Mouse (Mus musculus) liver, embryonic 13.5 days (tissue): ENCODE data around the gene Mreg. TPM values are rescaled to one million over a fixed set of nuclear protein-coding genes. Genes with fewer than 3 reads are reported as not detected.
"Not testable (repeated sequence)": the region's sequence is repeated elsewhere in the genome, so short reads cannot be mapped to it uniquely, and the experiment has no call there.

ENCODE experiments used
- ATAC-seq: fragments of 200-750 bp; cut with Nextera tagmentation; 2 replicates; pipeline ENCODE4 v1.8.0; 2017; ENCODE audit warnings: low read depth, mild to moderate bottlenecking, moderate number of reproducible peaks, moderate library complexity
- DNase-seq: peaks from one replicate; pipeline ENCODE4 v3.0.0; 2022
- H3K27ac ChIP-seq: fragments of 300-500 bp; sonication (generic); 2 replicates; pipeline ENCODE4 v1.5.1; 2015; ENCODE audit warnings: moderate library complexity, mild to moderate bottlenecking, inconsistent platforms
- H3K27me3 ChIP-seq: fragments of 300-500 bp; sonication (generic); 2 replicates; pipeline ENCODE4 v1.6.1; 2015; ENCODE audit warnings: mild to moderate bottlenecking, inconsistent platforms
- H3K36me3 ChIP-seq: fragments of 300-500 bp; sonication (generic); 2 replicates; pipeline ENCODE4 v1.6.1; 2015; ENCODE audit warnings: mild to moderate bottlenecking, inconsistent platforms
- H3K4me1 ChIP-seq: fragments of 300-500 bp; sonication (generic); replicated peaks from 2 replicates; pipeline ENCODE4 v1.6.1; 2015; ENCODE audit warnings: inconsistent platforms
- H3K4me2 ChIP-seq: fragments of 300-500 bp; sonication (generic); 2 replicates; pipeline ENCODE4 v1.6.1; 2015; ENCODE audit warnings: inconsistent platforms, mild to moderate bottlenecking, moderate library complexity
- H3K4me3 ChIP-seq: fragments of 300-500 bp; sonication (generic); replicated peaks from 2 replicates; pipeline ENCODE4 v1.5.1; 2015; ENCODE audit warnings: mild to moderate bottlenecking, inconsistent platforms
- H3K9ac ChIP-seq: fragments of 300-500 bp; sonication (generic); 2 replicates; pipeline ENCODE4 v1.6.1; 2015; ENCODE audit warnings: mild to moderate bottlenecking, inconsistent platforms
- H3K9me3 ChIP-seq: fragments of 300-500 bp; sonication (generic); replicated peaks from 2 replicates; pipeline ENCODE4 v1.6.1; 2016; ENCODE audit warnings: inconsistent platforms
- WGBS: fragments of 180-500 bp; shearing (Covaris S2); methylation state at CpG from one replicate; pipeline ENCODE4 v1.1.7; 2015; ENCODE audit not compliant: insufficient replicate concordance; 5-methylcytosine and 5-hydroxymethylcytosine counted together
- polyA plus RNA-seq: library from polyadenylated mRNA; unstranded; fragments of >200 nt; fragmentation: Nextera tagmentation; extraction: Ambion mirVana; gene quantifications from 2 replicates; pipeline ENCODE4 v1.2.1, GENCODE M21; 2015

Gene Mreg
- polyA plus RNA-seq, 1 experiment from 2014 or later = 5.1 TPM

DNA sequence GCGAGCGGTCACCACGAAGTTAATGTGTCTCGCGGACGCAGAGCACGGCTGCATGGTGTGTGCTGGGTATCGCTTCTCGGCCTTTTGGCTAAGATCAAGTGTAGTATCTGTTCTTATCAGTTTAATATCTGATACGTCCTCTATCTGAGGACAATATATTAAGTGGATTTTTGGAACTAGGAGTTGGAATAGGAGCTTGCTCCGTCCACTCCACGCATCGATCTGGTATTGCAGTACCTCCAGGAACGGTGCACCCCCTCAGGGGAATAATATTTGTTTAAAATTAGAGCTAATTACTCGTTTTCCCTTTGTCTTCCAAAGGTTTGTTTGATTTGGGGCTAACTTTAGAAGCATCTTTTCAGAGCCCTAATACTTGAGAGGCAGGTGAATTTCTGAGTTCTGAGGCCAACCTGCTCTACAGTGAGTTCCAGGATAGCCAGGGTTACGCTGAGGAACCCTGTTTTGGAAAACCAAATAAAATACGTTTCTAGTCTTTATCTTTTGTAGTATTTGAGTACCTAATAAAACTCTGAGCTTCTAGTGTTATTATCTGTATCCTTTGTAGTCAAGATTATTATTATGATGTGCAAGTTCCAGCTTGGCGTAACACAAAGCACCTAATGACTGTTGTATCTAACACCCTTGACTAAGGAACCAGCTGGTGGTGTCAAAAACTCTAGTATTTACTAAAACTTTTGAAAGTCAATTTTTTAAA lies 14.2 kb upstream of the Mreg start:
- Histone ChIP-seq H3K27ac (no peak overlapping the region), H3K4me3 (no peak overlapping the region), H3K4me2 (peak overlapping the region; percentile 68; the same call in 1 of the 2 replicates), H3K9me3 (no peaks in the 10 kb centered on the region), H3K4me1 (peaks cover 8% of the 10 kb centered on the region), H3K9ac (no peak overlapping the region), H3K36me3 (no peaks in the 10 kb centered on the region), H3K27me3 (peaks cover 39% of the 10 kb centered on the region)
- ATAC-seq (peak; percentile 91), DNase-seq (peak; percentile 73)
- WGBS = 0% methylated on average over 10 of the region's 18 CpGs

DNA sequence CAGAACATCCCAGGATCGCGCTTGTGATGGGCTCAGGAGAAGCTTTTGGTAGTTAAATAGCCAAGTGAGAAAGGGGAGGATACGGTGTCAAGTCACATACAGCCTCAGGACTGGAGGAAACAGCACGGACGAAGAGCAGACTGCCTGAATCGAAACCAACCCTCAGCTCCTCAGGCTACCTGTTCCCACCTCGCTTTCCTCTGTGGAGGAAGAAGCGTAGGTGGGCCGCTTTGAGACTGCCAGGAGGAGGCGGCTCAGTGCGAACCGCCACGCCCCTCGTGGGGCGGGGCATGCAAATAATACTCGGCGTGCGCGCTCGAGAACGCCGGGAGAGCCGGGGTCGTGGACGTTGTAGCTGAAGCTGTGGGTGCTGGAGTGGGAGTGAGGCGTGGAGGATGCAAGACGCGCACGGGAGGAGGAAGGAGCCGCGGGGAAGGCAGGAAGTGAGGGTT lies 13.6 kb upstream of the Mreg start:
- ATAC-seq (peak; percentile 71), DNase-seq (peak; percentile 73)
- H3K9ac ChIP-seq = peak overlapping the region; percentile 50
- peak overlapping the region; percentile 55 for H3K4me3 ChIP-seq
- not testable (repeated sequence) for H3K36me3 ChIP-seq, H3K9me3 ChIP-seq, H3K4me1 ChIP-seq, H3K27ac ChIP-seq
- under 1% methylated on average over 25 of the region's 31 CpGs for WGBS
- H3K27me3 ChIP-seq = peaks cover 42% of the 10 kb centered on the region
- H3K4me2 ChIP-seq = peak overlapping the region; percentile 68

DNA sequence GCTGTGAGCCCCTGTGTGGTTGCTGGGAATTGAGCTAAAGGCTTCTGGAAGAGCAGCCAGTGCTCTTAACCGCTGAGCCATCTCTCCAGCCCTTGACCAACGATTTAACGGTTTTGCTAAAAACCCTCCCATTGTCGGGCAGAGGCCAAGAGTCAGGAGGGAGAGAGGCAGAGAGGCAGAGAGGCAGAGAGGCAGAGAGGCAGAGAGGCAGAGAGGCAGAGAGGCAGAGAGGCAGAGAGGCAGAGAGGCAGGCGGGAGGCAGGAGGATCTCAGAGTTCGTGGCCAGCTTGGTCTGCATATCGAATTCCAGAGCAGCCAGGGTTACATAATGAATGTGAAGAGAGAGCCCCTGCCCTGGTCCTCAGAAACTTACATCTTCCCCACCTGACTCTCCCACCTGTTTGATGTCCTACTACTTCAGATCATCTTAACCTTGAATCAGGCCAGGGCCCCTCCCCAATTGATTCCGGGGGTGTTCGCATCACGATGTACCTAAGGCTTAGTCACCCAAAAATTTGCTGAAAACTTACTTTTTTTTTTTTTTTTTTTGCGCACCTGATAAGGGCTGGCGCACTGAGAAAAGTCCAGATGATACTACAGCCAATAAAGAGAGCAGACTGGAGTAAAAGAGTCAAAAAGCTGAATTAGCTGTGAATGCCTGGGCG lies 13.1 kb upstream of the Mreg start:
- Histone ChIP-seq H3K36me3 (no peaks in the 10 kb centered on the region), H3K9me3 (no peaks in the 10 kb centered on the region), H3K9ac (peak overlapping the region; percentile 50), H3K4me3 (peak overlapping the region; percentile 55), H3K4me1 (peaks cover 8% of the 10 kb centered on the region), H3K27me3 (peaks cover 44% of the 10 kb centered on the region), H3K27ac (no peak overlapping the region), H3K4me2 (peak overlapping the region; percentile 68)
- WGBS = 10% methylated on average over 13 of the region's 13 CpGs
- ATAC-seq (no peak), DNase-seq (no peak)

DNA sequence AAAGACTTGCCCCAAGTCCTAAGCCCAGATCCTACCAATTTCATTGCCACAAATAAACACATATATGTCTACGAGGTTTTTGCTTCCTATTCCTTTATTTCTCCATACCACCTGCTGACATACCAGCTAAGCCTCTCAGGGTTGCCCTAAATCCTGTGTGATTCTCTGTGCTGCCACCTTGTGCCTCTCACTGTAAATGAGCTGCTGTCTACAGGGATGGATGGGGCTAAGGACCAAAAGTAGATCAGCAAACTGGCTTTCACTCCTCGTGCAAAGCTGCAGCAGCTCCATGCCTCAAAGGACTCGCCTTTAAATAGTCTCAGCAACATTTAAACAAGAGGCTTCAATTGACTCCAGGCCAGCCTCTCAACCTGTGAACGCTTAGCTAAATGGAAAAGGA lies 7.9 kb upstream of the Mreg start:
- H3K4me3 ChIP-seq = no peak overlapping the region
- 25% methylated on average over 4 of the region's 4 CpGs for WGBS
- DNase-seq = no peak

DNA sequence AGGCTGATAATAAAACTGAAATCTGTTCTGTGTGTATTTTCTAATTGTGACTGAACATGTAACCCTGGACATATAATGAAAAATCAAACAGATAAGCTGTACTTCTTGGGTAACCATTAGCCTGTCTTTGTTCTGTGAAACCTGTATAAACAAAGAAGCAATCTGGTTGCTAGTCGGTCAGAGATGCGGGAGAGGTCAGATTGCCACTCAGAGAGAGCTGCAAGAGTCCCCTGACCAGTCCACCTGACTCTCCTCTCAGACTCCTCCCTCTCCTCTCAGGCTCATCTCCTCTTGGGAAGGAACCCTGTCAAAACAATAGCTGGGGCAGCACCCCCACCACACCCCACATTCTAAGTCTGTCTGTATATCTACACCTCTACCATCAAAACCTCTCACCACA lies 7.0 kb upstream of the Mreg start:
- no peak overlapping the region for H3K4me2 ChIP-seq
- no peak for DNase-seq

More for the DNA sequence above, 7.9 kb upstream of the Mreg start:
- no peak overlapping the region for H3K4me2 ChIP-seq
- H3K9ac ChIP-seq = no peak overlapping the region
- no peak for ATAC-seq
- H3K9me3 ChIP-seq = no peaks in the 10 kb centered on the region
- peaks cover 40% of the 10 kb centered on the region for H3K27me3 ChIP-seq
- H3K27ac ChIP-seq = no peak overlapping the region
- no peaks in the 10 kb centered on the region for H3K4me1 ChIP-seq
- no peaks in the 10 kb centered on the region for H3K36me3 ChIP-seq

DNA sequence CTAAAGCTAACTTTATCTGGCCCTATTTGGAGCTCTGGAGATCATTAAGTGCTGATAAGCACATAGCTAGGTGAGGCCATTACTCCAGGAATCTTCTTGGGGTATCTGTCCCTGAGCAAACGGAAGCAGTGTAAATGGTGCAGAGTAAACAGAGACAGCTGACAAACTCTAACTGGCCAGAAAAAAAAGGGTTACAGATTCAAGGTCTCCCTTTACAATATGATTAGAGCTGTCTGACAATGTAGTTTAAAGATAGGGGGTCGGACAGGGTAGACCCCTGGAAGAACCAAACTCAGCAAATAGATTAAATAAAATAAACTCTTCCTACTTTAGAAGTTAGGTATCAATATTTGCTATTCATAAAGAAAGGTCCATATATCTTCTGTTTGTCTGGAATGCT lies 6.5 kb upstream of the Mreg start:
- Histone ChIP-seq H3K4me2 (no peak overlapping the region), H3K27ac (no peak overlapping the region), H3K9ac (no peak overlapping the region), H3K36me3 (no peaks in the 10 kb centered on the region), H3K4me1 (no peaks in the 10 kb centered on the region; the same call in 1 of the 2 replicates), H3K27me3 (peaks cover 35% of the 10 kb centered on the region), H3K9me3 (no peaks in the 10 kb centered on the region), H3K4me3 (no peak overlapping the region)
- ATAC-seq (no peak), DNase-seq (no peak)
- WGBS = 57% methylated on average over 2 of the region's 2 CpGs

More for the DNA sequence above, 7.0 kb upstream of the Mreg start:
- H3K27me3 ChIP-seq = peaks cover 35% of the 10 kb centered on the region
- H3K4me1 ChIP-seq = no peaks in the 10 kb centered on the region; the same call in 1 of the 2 replicates
- no peak overlapping the region for H3K9ac ChIP-seq
- no peak overlapping the region for H3K4me3 ChIP-seq
- no peaks in the 10 kb centered on the region for H3K36me3 ChIP-seq
- H3K27ac ChIP-seq = no peak overlapping the region
- H3K9me3 ChIP-seq = no peaks in the 10 kb centered on the region
- peak; percentile 32; the same call in 1 of the 2 replicates for ATAC-seq
- WGBS = 52% methylated on average over 2 of the region's 2 CpGs

DNA sequence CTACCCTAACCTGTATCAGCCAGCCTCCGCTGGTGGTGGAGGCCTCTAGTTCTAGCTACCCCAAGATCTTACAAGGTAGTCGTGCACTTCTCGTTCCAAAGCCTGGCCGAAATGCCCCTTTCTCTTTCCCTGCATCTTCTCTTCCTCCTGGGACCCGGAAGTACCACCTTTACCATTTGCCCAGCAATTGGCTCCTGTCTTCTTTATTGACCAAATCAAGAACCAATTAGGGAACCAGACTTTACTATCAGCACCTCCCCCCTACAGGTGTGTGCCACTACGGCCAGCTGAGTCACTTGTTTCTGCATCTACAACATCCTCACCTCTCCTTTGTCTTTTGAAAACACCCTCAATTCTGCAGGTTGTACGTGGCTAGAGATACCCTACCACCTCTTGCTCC lies 4.7 kb upstream of the Mreg start:
- H3K36me3 ChIP-seq = no peaks in the 10 kb centered on the region
- H3K27me3 ChIP-seq = peaks cover 35% of the 10 kb centered on the region
- no peaks in the 10 kb centered on the region for H3K9me3 ChIP-seq
- no peak overlapping the region for H3K27ac ChIP-seq
- no peak overlapping the region for H3K4me3 ChIP-seq
- no peak overlapping the region for H3K4me2 ChIP-seq
- DNase-seq = no peak
- no peaks in the 10 kb centered on the region; the same call in none of the 2 replicates for H3K4me1 ChIP-seq
- no peak overlapping the region for H3K9ac ChIP-seq
- ATAC-seq = no peak
- 61% methylated on average over 7 of the region's 7 CpGs for WGBS

DNA sequence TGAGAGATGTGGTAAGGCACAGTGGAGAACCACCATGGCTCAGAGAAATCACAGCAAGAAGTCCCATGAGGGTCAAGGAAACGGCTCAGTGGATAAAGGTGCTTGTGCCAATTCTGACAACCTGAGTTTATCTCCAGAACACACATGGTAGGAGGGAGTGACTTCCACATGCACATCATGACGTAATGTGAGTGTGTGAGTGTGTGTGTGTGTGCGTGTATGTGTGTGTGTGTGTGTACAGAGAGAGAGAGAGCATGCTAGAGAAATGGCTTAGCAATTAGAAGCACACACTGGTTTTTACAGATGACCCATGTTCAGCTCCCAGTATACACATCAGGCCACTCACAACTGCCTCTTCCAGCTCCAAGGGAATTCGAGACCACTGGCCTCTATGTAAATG lies 3.1 kb upstream of the Mreg start:
- Histone ChIP-seq H3K9ac (no peak overlapping the region), H3K27me3 (peaks cover 40% of the 10 kb centered on the region), H3K4me2 (no peak overlapping the region), H3K4me3 (no peak overlapping the region), H3K9me3 (no peaks in the 10 kb centered on the region), H3K36me3 (no peaks in the 10 kb centered on the region), H3K4me1 (peaks cover 3% of the 10 kb centered on the region), H3K27ac (no peak overlapping the region)
- WGBS = 37% methylated on average over 4 of the region's 4 CpGs
- no peak for ATAC-seq
- DNase-seq = no peak

DNA sequence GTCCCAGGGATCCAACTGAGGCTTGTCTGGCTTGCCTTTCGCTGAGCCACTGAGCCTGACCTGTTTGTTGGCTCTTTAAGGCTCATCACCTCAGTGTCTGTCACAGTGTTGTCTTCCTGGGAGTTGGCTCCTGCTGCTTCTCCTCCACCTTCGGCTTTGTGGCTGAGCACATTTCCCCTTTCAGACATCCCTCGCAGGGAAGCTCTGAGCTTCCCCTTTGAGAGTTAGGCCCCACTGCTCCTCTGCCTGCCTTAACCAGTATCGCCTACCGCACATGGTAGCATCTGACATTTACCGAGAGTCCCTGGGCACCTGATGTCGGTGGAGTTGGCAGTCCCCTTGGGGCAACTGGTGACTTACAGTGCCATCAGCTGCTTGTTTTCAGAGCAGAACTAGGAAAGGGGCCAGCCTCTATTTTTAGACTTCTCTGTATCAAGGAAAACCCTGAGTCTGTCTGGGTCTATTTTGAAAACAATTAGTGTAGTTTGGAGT lies 2.4 kb upstream of the Mreg start:
- 26% methylated on average over 7 of the region's 7 CpGs for whole genome bisulfite sequencing
- Histone ChIP-seq H3K36me3 (no peaks in the 10 kb centered on the region), H3K9me3 (no peaks in the 10 kb centered on the region), H3K4me3 (no peak overlapping the region), H3K27ac (no peak overlapping the region), H3K4me1 (peaks cover 3% of the 10 kb centered on the region), H3K9ac (no peak overlapping the region), H3K27me3 (peaks cover 40% of the 10 kb centered on the region), H3K4me2 (no peak overlapping the region)
- ATAC-seq (no peak), DNase-seq (no peak)

DNA sequence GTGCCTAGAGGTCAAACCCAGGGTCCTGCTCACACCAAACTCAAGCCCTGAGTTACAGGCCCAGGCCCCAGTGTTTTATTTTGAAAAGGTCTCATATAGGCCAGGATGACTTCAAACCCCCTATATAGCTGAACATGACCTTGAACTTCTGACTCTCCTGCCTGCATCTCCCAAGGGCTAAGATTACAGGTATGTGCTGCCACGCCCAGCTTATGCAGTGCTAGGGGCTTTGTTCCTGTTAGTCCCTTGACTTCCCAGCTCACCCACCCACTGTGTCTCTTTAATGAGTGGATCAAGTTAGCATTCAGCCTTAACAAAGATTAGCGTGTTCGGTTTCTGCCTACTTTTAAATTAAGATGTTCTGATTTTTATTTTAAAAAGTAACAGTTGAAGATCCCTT lies 1.8 kb upstream of the Mreg start:
- Histone ChIP-seq H3K9ac (no peak overlapping the region), H3K36me3 (no peaks in the 10 kb centered on the region), H3K4me2 (no peak overlapping the region), H3K4me3 (no peak overlapping the region), H3K27ac (no peak overlapping the region), H3K4me1 (peaks cover 3% of the 10 kb centered on the region), H3K9me3 (no peaks in the 10 kb centered on the region), H3K27me3 (peaks cover 40% of the 10 kb centered on the region)
- DNase-seq (no peak), ATAC-seq (no peak)
- WGBS = 66% methylated on average over 3 of the region's 3 CpGs

DNA sequence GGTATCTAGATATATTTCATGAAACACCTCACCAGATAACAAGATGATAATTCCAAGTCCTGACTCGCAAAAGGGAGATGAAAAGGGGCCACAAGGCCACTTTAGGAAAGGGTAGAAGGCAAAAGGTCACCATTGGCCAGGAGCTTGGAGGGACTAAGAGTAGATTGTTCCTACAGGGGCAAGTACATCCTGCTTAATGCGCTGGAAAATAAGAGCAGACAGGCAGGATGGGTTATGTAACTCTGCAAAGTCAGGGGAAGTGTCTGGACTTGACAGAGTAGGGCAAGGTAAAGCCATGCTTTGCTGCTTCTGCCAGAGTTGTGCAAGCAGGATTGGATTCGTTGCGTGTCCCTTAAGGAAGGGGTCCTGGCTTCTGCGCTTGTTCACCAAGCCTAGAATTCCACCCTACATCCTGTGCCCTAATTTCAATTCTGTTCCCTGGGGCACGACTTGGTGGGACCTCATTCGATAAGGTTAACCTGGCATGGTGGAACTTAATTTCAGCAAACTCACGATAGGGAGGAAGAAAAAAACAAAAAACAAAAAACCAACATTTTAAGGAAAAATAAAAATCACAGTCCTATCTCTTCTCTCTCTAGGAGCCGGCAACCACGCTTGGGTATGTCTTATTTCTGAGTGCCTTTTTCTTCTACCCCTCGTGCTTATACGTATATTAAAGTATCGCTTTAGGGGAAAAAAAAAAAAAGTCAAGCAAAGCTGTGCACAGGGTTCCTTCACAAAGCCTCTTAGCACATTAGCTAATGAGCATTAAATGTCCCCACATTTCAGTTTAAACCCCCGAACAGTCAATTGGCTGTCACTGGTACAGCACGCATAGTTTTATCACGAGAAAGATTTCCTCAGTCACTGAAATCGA lies 1.1 kb downstream of the Mreg start:
- Histone ChIP-seq H3K27me3 (peaks cover 37% of the 10 kb centered on the region), H3K36me3 (no peaks in the 10 kb centered on the region), H3K27ac (no peak overlapping the region), H3K9ac (peak overlapping the region; percentile 67), H3K4me3 (peak overlapping the region; percentile 63), H3K9me3 (no peaks in the 10 kb centered on the region), H3K4me1 (peaks cover 3% of the 10 kb centered on the region), H3K4me2 (peak overlapping the region; percentile 79)
- DNase-seq = no peak
- no peak for ATAC-seq
- 19% methylated on average over 17 of the region's 17 CpGs for WGBS
